Mouse (Mus musculus): ENCODE results near the gene Slc19a1. TPM values are rescaled to one million over a fixed set of nuclear protein-coding genes. Genes with fewer than 3 reads are reported as not detected.

The Slc19a1 gene
- 10 to 100 TPM; 17.4 to 24.1 TPM for total RNA-seq (2021)
- polyA plus RNA-seq (2012; rRNA removed), result 103 and 105 TPM in 2 replicates
- long read RNA-seq, transcript Slc19a1-201 (6 exons, 2,347 nt), result major isoform, 18 of 36 reads
- long read RNA-seq, transcript Slc19a1-209 (6 exons, 2,309 nt), result minor isoform, 5 of 36 reads
- long read RNA-seq, partial matches to known transcripts, result 2 of 36 reads
- long read RNA-seq, other reads (novel, unspliced or antisense), result 11 of 36 reads

- DNase-seq, result no peak
Observed at GRCm38 (mm10) chr10:77031768-77032375, at the start of gene Slc19a1. Slc19a1 (plus strand) TSS chr10:77032241.

- DNase-seq, result no peak
Observed at GRCm38 (mm10) chr10:76988586-76988985, 43.5 kb upstream of the Slc19a1 start.

- DNase-seq, result no peak
Observed at GRCm38 (mm10) chr10:76992456-76992855, 39.6 kb upstream of the Slc19a1 start.

- DNase-seq, result peak; percentile 94
Observed at GRCm38 (mm10) chr10:76997759-76998513, 34.1 kb upstream of the Slc19a1 start.

- DNase-seq, result no peak
Observed at GRCm38 (mm10) chr10:77004936-77005335, 27.1 kb upstream of the Slc19a1 start.

- DNase-seq, result peak; percentile 47
Observed at GRCm38 (mm10) chr10:77007433-77008108, 24.5 kb upstream of the Slc19a1 start.

GRCm38 (mm10) chr10:77008109-77008561 lies 23.9 kb upstream of the Slc19a1 start:
- DNase-seq, result peak; percentile 74

- DNase-seq, result no peak
Observed at GRCm38 (mm10) chr10:77008698-77009097, 23.3 kb upstream of the Slc19a1 start.

- DNase-seq, result no peak
Observed at GRCm38 (mm10) chr10:77011681-77012080, 20.4 kb upstream of the Slc19a1 start.

- DNase-seq, result no peak
Observed at GRCm38 (mm10) chr10:77016080-77016479, 16.0 kb upstream of the Slc19a1 start.

- no peak for DNase-seq
Observed at GRCm38 (mm10) chr10:77016499-77016898, 15.5 kb upstream of the Slc19a1 start.

GRCm38 (mm10) chr10:77017061-77017460 lies 15.0 kb upstream of the Slc19a1 start:
- no peak for DNase-seq

GRCm38 (mm10) chr10:77017662-77018061 lies 14.4 kb upstream of the Slc19a1 start:
- no peak for DNase-seq

GRCm38 (mm10) chr10:77021399-77022052 lies 10.5 kb upstream of the Slc19a1 start:
- DNase-seq, result peak; percentile 71

GRCm38 (mm10) chr10:77022301-77023130 lies 9.5 kb upstream of the Slc19a1 start:
- peak; percentile 55 for DNase-seq

- no peak for DNase-seq
Observed at GRCm38 (mm10) chr10:77024231-77024630, 7.8 kb upstream of the Slc19a1 start.

- no peak for DNase-seq
Observed at GRCm38 (mm10) chr10:77026944-77027343, 5.1 kb upstream of the Slc19a1 start.

- no peak for DNase-seq
Observed at GRCm38 (mm10) chr10:77028782-77029296, 3.2 kb upstream of the Slc19a1 start.

- DNase-seq, result no peak
Observed at GRCm38 (mm10) chr10:77029761-77030160, 2.3 kb upstream of the Slc19a1 start.

GRCm38 (mm10) chr10:77030666-77031065 lies 1.4 kb upstream of the Slc19a1 start:
- no peak for DNase-seq
